In genomic region chr3:51195736-51196135, GRCm38 (mm10) we compare ENCODE assay signal across 8 mouse cellular contexts. TPM values are rescaled to one million over a fixed set of nuclear protein-coding genes. Genes with fewer than 3 reads are reported as not detected.
DNase-seq lines count a peak whose midpoint lies in the region; ATAC-seq lines count a peak whose summit lies in the region.

No protein-coding gene starts in this region.

- H3K4me3 ChIP-seq in kidney, embryonic 16.5 days (ENCODE audit: low read length): no peak overlapping the region
- peak overlapping the region; percentile 46 for H3K4me3 ChIP-seq in heart, embryonic 13.5 days
- H3K4me3 ChIP-seq in midbrain, embryonic 10.5 days: peak overlapping the region; percentile 18; the same call in 1 of the 2 replicates

- H3K27ac ChIP-seq in kidney, embryonic 16.5 days (ENCODE audit: low read length): no peak overlapping the region
- peak overlapping the region; percentile 64 for H3K27ac ChIP-seq in heart, embryonic 13.5 days (replicated peaks)
- no peak overlapping the region for H3K27ac ChIP-seq in midbrain, embryonic 10.5 days (replicated peaks)

- no peaks in the 10 kb centered on the region for H3K27me3 ChIP-seq in kidney, embryonic 16.5 days (ENCODE audit: insufficient read depth, low read length)
- H3K27me3 ChIP-seq in heart, embryonic 13.5 days (replicated peaks): no peaks in the 10 kb centered on the region
- H3K27me3 ChIP-seq in midbrain, embryonic 10.5 days (ENCODE audit: low read depth, poor library complexity, severe bottlenecking): peaks cover 6% of the 10 kb centered on the region; the same call in 1 of the 2 replicates

- H3K9ac ChIP-seq in kidney, embryonic 16.5 days (replicated peaks; ENCODE audit: low read length): no peak overlapping the region
- peak overlapping the region; percentile 65 for H3K9ac ChIP-seq in heart, embryonic 13.5 days

- peak overlapping the region; percentile 33 for H3K4me2 ChIP-seq in kidney, embryonic 16.5 days (replicated peaks; ENCODE audit: low read depth, low read length)
- H3K4me2 ChIP-seq in heart, embryonic 13.5 days: peak overlapping the region; percentile 70

- H3K36me3 ChIP-seq in kidney, embryonic 16.5 days (ENCODE audit: insufficient read depth, low read length): no peaks in the 10 kb centered on the region
- H3K36me3 ChIP-seq in heart, embryonic 13.5 days: no peaks in the 10 kb centered on the region
- no peaks in the 10 kb centered on the region for H3K36me3 ChIP-seq in midbrain, embryonic 10.5 days

- ATAC-seq in kidney, embryonic 16.5 days (ENCODE audit: low FRiP score, low TSS enrichment): 0 out of 2 replicates have a peak, but pooled peaks have one; percentile 20
- no peak for ATAC-seq in heart, embryonic 13.5 days (ENCODE audit: extremely low read depth, insufficient number of reproducible peaks, low FRiP score, low TSS enrichment)
- no peak for ATAC-seq in cerebellum, adult (ENCODE audit: insufficient number of reproducible peaks, low FRiP score, low TSS enrichment)

- 47% methylated on average over 8 of the region's 8 CpGs for WGBS in kidney, embryonic 16.5 days
- 20% methylated on average over 8 of the region's 8 CpGs for WGBS in heart, embryonic 13.5 days
- 43% methylated on average over 8 of the region's 8 CpGs for WGBS in midbrain, embryonic 10.5 days

- no peak for DNase-seq in kidney, postnatal 36 days
- peak; percentile 51 for DNase-seq in MN1 (ENCODE audit: low spot score)
- DNase-seq in midbrain, embryonic 10.5 days (ENCODE audit: low spot score): no peak
- no peak for DNase-seq in adrenal gland, postnatal 4 days (ENCODE audit: low spot score in 2 of 2)
- no peak for DNase-seq in layer of hippocampus, adult 9-10 months (ENCODE audit: low spot score)

- H3K4me1 ChIP-seq in kidney, embryonic 16.5 days (ENCODE audit: insufficient read depth, low read length): peaks cover 8% of the 10 kb centered on the region; the same call in 1 of the 2 replicates
- peaks cover 19% of the 10 kb centered on the region for H3K4me1 ChIP-seq in heart, embryonic 13.5 days
- peaks cover 10% of the 10 kb centered on the region; the same call in 1 of the 2 replicates for H3K4me1 ChIP-seq in midbrain, embryonic 10.5 days

- no peaks in the 10 kb centered on the region for H3K9me3 ChIP-seq in kidney, embryonic 16.5 days (ENCODE audit: low read length)
- H3K9me3 ChIP-seq in heart, embryonic 13.5 days: no peaks in the 10 kb centered on the region
- H3K9me3 ChIP-seq in midbrain, embryonic 10.5 days (replicated peaks): 0 out of 2 replicates have a peak, but pooled peaks cover 6% of the 10 kb centered on the region

RNA-seq across cellular contexts. Expression of gene Noct, which starts 28.5 kb away (rescaled TPM):
- polyA plus RNA-seq in kidney, embryonic 16.5 days (2015; fragmentation: Nextera tagmentation; extraction: Ambion mirVana): 7.2 and 7.9 TPM in 2 replicates
- polyA plus RNA-seq in heart, embryonic 13.5 days (2015; fragmentation: Nextera tagmentation; extraction: Ambion mirVana): 8.5 and 8.6 TPM in 2 replicates
- 9.3 and 9.8 TPM in 2 replicates for polyA plus RNA-seq in midbrain, embryonic 10.5 days (2016; fragmentation: Nextera tagmentation; extraction: Ambion mirVana)
- total RNA-seq in adrenal gland, postnatal 4 days (2021): 10 to 100 TPM; 15.1 to 17.9 TPM
